Mouse (Mus musculus) myocyte (in vitro differentiated cells): Measurements from ENCODE around the gene Ahcyl2. TPM values are rescaled to one million over a fixed set of nuclear protein-coding genes. Genes with fewer than 3 reads are reported as not detected.

Experiments used
- H3K27me3 ChIP-seq: one replicate; pipeline ENCODE4 v1.6.1; 2011; ENCODE audit not compliant: control insufficient read depth, insufficient read depth, insufficient read length
- H3K36me3 ChIP-seq: one replicate; pipeline ENCODE4 v1.6.1; 2011; ENCODE audit not compliant: control insufficient read depth, insufficient read depth
- H3K4me2 ChIP-seq: one replicate; pipeline ENCODE4 v1.6.1; 2011; ENCODE audit warnings: low read depth, control low read depth
- H3K4me3 ChIP-seq: one replicate; pipeline ENCODE4 v1.5.1; 2011; ENCODE audit warnings: mild to moderate bottlenecking, control low read depth, moderate library complexity
- H3K79me2 ChIP-seq: one replicate; pipeline ENCODE4 v1.6.1; 2011; ENCODE audit not compliant: control insufficient read depth, insufficient read depth
- H3ac ChIP-seq: one replicate; pipeline ENCODE4 v1.6.1; 2011; ENCODE audit not compliant: control insufficient read depth, insufficient read length
- CEBPB ChIP-seq: IDR thresholded peaks from 2 replicates; pipeline ENCODE4 v1.6.1; 2011; ENCODE audit warnings: mild to moderate bottlenecking, moderate library complexity; ENCODE audit not compliant: poor library complexity, insufficient read depth, severe bottlenecking
- E2F4 ChIP-seq: IDR thresholded peaks from one replicate; pipeline ENCODE4 v1.6.1; 2011; ENCODE audit warnings: mild to moderate bottlenecking, control low read depth, moderate library complexity; ENCODE audit not compliant: insufficient read depth
- MAX ChIP-seq: IDR thresholded peaks from one replicate; pipeline ENCODE4 v1.6.1; 2011; ENCODE audit warnings: low read depth, mild to moderate bottlenecking, control low read depth
- MYOD1 ChIP-seq, 3 experiments: IDR thresholded peaks; one replicate each; pipeline ENCODE4 v1.6.1; 2011; ENCODE audit warnings: control low read depth in 2 of 3, low read depth in 2 of 3, mild to moderate bottlenecking in 2 of 3, moderate library complexity in 1 of 3; ENCODE audit not compliant: insufficient read length in 2 of 3, control insufficient read depth in 1 of 3
- MYOG ChIP-seq, 3 experiments: IDR thresholded peaks; one replicate each; pipeline ENCODE4 v1.6.1; 2011; ENCODE audit warnings: control low read depth in 2 of 3, low read depth in 2 of 3, mild to moderate bottlenecking in 2 of 3; ENCODE audit not compliant: insufficient read length in 2 of 3, control insufficient read depth in 1 of 3, insufficient read depth in 1 of 3
- POLR2A ChIP-seq: IDR thresholded peaks from one replicate; pipeline ENCODE4 v1.6.1; 2011; ENCODE audit warnings: low read depth, mild to moderate bottlenecking, control low read depth, moderate library complexity; ENCODE audit not compliant: insufficient read length
- POLR2AphosphoS2 ChIP-seq: IDR thresholded peaks from one replicate; pipeline ENCODE4 v1.6.1; 2011; ENCODE audit warnings: low read depth, control low read depth; ENCODE audit not compliant: insufficient read length
- REST ChIP-seq: IDR thresholded peaks from one replicate; pipeline ENCODE4 v1.6.1; 2011; ENCODE audit warnings: mild to moderate bottlenecking, control low read depth, moderate library complexity; ENCODE audit not compliant: insufficient read depth, insufficient read length
- SRF ChIP-seq: IDR thresholded peaks from one replicate; pipeline ENCODE4 v1.6.1; 2011; ENCODE audit warnings: low read depth; ENCODE audit not compliant: control insufficient read depth, insufficient read length
- TCF12 ChIP-seq: IDR thresholded peaks from one replicate; pipeline ENCODE4 v1.6.1; 2011; ENCODE audit warnings: mild to moderate bottlenecking, control low read depth; ENCODE audit not compliant: poor library complexity, insufficient read depth, severe bottlenecking
- TCF3 ChIP-seq: IDR thresholded peaks from one replicate; pipeline ENCODE4 v1.6.1; 2011; ENCODE audit warnings: low read depth, control low read depth; ENCODE audit not compliant: insufficient read length
- USF1 ChIP-seq: IDR thresholded peaks from one replicate; pipeline ENCODE4 v1.6.1; 2011; ENCODE audit warnings: low read depth, mild to moderate bottlenecking, control low read depth, moderate library complexity
- polyA plus RNA-seq: library from polyadenylated mRNA; unstranded; fragments of >200 nt; fragmentation: generic; extraction: Trizol; gene quantifications from one replicate; pipeline ENCODE4 v1.2.1, GENCODE M21; 2012; ENCODE audit warnings: missing spikeins

Gene Ahcyl2
- 10.1 TPM for polyA plus RNA-seq

GRCm38 (mm10) chr6:29767813-29768660 is at the start of gene Ahcyl2:
Ahcyl2 (plus strand) TSS chr6:29768011.
- Histone ChIP-seq H3K4me3 (peak within 1 kb of the TSS; percentile 48), H3K79me2 (no peaks in the 10 kb centered on the region), H3K27me3 (no peaks in the 10 kb centered on the region), H3ac (peak within 1 kb of the TSS; percentile 30), H3K36me3 (no peaks in the 10 kb centered on the region), H3K4me2 (peak within 1 kb of the TSS; percentile 88)
- TF ChIP-seq MYOG (IDR thresholded peaks at IDR 0.05; ENCODE audit: control insufficient read depth in 1 of 3, insufficient read depth in 1 of 3, insufficient read length in 2 of 3, low read depth in 2 of 3): peak in 1 of 3 experiments; percentile 16
- peak; percentile 92 for TF ChIP-seq POLR2AphosphoS2
- no peak for TF ChIP-seq CEBPB
- peak; percentile 92 for TF ChIP-seq SRF
- TF ChIP-seq REST: no peak
- no peak for TF ChIP-seq MAX
- no peak for TF ChIP-seq TCF3
- TF ChIP-seq POLR2A: peak; percentile 91
- peak in 1 of 3 experiments; percentile 20 for TF ChIP-seq MYOD1 (IDR thresholded peaks at IDR 0.05; ENCODE audit: control insufficient read depth in 1 of 3, insufficient read length in 2 of 3, low read depth in 2 of 3)
- peak; percentile 98 for TF ChIP-seq USF1
- TF ChIP-seq E2F4: peak; percentile 62
- no peak for TF ChIP-seq TCF12

GRCm38 (mm10) chr6:29718894-29719329 is 48.9 kb upstream of the Ahcyl2 start:
- Histone ChIP-seq H3K79me2 (no peaks in the 10 kb centered on the region), H3K36me3 (no peaks in the 10 kb centered on the region), H3K27me3 (peaks cover 5% of the 10 kb centered on the region), H3ac (no peak overlapping the region), H3K4me3 (no peak overlapping the region), H3K4me2 (peak overlapping the region; percentile 66)
- TF ChIP-seq MAX: no peak
- TF ChIP-seq CEBPB: no peak
- TF ChIP-seq MYOG (IDR thresholded peaks at IDR 0.05; ENCODE audit: control insufficient read depth in 1 of 3, insufficient read depth in 1 of 3, insufficient read length in 2 of 3, low read depth in 2 of 3): no peak
- no peak for TF ChIP-seq TCF12
- TF ChIP-seq USF1: no peak
- TF ChIP-seq MYOD1 (IDR thresholded peaks at IDR 0.05; ENCODE audit: control insufficient read depth in 1 of 3, insufficient read length in 2 of 3, low read depth in 2 of 3): no peak
- TF ChIP-seq POLR2AphosphoS2: no peak
- TF ChIP-seq POLR2A: no peak

DNA sequence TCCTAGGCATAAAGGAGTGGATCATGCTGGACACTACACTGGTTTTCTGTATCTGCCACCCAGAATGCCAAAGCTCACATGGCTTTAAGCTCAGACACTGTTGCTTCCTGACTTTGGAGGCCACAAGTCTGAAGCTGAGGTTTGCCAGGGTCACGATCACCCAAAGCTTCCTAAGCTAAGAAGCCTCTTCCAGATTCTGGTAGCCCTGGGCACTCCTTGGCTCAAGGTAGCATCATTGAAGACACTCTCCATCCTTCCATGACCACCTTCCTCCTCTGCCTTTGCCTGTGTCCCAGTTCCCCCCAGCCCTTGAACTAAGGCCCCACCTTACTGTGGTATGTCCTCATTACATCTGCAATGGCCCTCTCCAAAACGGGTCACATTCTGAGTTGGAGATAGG is 45.9 kb upstream of the Ahcyl2 start:
- H3K27me3 ChIP-seq: peaks cover 5% of the 10 kb centered on the region
- H3K4me3 ChIP-seq: no peak overlapping the region
- no peak overlapping the region for H3ac ChIP-seq
- H3K36me3 ChIP-seq: no peaks in the 10 kb centered on the region
- H3K79me2 ChIP-seq: no peaks in the 10 kb centered on the region
- TF ChIP-seq REST (no peak), CEBPB (no peak), POLR2AphosphoS2 (no peak), USF1 (no peak), MYOG (IDR thresholded peaks at IDR 0.05; ENCODE audit: control insufficient read depth in 1 of 3, insufficient read depth in 1 of 3, insufficient read length in 2 of 3, low read depth in 2 of 3) (no peak), E2F4 (no peak), TCF12 (no peak), MAX (no peak), MYOD1 (IDR thresholded peaks at IDR 0.05; ENCODE audit: control insufficient read depth in 1 of 3, insufficient read length in 2 of 3, low read depth in 2 of 3) (no peak), POLR2A (no peak), TCF3 (no peak), SRF (no peak)
- H3K4me2 ChIP-seq: no peak overlapping the region

- H3K4me2 ChIP-seq: no peak overlapping the region
- peaks cover 3% of the 10 kb centered on the region for H3K27me3 ChIP-seq
- TF ChIP-seq TCF12 (no peak), TCF3 (no peak), MAX (no peak), POLR2A (no peak), REST (no peak), CEBPB (no peak), MYOG (IDR thresholded peaks at IDR 0.05; ENCODE audit: control insufficient read depth in 1 of 3, insufficient read depth in 1 of 3, insufficient read length in 2 of 3, low read depth in 2 of 3) (no peak), POLR2AphosphoS2 (no peak), SRF (no peak)
- no peak overlapping the region for H3ac ChIP-seq
- no peaks in the 10 kb centered on the region for H3K79me2 ChIP-seq
- H3K4me3 ChIP-seq: no peak overlapping the region
- no peaks in the 10 kb centered on the region for H3K36me3 ChIP-seq
Observed at GRCm38 (mm10) chr6:29726576-29727200, 41.1 kb upstream of the Ahcyl2 start.
